Mouse (Mus musculus) embryo, embryonic 9.5 days (tissue): ENCODE data around the gene Clstn2.

Experiments
- DNase-seq: peaks from one replicate; pipeline ENCODE4 v3.0.0-alpha.2; 2017; ENCODE audit errors: extremely low spot score

The Clstn2 gene

GRCm38 (mm10) chr9:98032573-98033272, at the start of gene Clstn2:
Gene Clstn2 (minus strand): TSS chr9:98033181.
- DNase-seq = peak; percentile 84

DNA sequence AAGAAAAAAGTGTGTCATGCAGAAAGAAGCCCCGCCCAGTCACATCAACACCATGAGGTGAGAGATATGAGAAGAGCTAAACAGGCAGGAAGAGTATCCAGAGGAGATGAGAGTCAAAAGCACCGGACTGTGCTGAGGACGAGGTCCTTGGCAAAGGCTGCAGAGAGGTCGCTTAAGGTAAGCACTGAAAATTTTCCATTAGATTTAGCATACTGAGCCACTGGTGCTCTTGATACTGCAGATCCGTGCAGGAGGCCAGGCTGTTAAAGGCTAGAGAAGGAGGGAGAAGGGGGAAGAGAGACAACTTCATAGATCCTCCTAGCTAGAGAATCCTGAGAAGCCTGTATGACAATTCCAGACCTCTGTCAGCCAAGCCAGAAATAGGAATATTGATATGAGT, 34.8 kb upstream of the Clstn2 start:
- DNase-seq = no peak

DNA sequence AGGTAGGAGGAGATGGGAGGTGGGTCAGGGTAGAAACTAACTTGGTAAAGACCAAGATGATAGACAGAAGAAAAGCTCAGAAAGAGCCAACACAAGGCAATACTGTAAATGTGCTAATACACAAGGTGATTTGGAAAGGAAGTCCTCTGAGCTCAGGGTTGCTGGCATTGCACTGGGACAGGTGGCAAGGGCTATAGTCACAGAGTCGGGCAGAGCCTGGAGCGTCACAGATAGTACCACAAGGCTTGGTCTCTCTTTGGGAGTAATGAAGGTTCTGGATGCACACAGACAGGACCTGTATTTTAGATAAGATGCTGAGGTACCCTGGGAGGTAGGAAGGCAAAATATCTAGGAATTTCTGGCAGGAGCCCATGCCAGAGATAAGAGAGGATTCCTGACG, 28.7 kb upstream of the Clstn2 start:
- no peak for DNase-seq

DNA sequence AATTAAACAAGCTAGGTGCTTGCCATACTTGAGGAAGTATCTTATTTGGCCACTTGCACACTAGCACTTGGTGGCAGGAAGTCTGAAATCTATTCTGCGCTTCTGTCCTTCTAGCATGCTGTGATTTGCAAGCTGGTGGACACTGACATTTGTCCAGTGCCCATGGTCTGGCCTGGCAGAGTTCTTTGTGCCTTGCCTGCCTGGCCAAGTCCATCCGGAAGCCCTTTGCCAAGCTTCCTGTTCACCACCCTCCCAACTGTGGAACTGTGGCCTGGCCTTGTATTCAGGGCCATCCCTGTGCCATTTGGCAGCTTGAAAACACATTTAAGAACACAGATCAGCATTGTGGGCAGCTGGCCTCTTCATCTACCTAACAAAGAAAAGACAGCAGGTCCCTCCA, 24.3 kb upstream of the Clstn2 start:
- no peak for DNase-seq

DNA sequence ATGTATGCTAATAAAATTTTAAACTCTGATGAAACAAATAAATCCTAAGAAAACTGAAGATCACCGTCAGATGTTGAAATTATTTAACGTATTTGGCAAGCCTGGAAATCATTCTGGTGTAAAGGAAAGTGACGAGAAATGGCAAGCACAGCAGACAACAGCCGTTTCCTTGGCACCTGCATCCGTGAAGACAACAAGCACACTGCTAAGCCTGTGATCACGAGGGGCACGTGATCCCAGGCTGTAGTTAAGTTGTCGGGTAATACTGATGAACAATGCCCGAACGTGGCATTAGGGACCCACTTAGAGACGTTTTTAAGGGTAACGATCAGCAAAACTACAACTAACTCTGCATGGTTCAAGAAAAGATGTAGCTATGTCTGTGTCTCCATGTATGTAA, 18.4 kb upstream of the Clstn2 start:
- DNase-seq = no peak

DNA sequence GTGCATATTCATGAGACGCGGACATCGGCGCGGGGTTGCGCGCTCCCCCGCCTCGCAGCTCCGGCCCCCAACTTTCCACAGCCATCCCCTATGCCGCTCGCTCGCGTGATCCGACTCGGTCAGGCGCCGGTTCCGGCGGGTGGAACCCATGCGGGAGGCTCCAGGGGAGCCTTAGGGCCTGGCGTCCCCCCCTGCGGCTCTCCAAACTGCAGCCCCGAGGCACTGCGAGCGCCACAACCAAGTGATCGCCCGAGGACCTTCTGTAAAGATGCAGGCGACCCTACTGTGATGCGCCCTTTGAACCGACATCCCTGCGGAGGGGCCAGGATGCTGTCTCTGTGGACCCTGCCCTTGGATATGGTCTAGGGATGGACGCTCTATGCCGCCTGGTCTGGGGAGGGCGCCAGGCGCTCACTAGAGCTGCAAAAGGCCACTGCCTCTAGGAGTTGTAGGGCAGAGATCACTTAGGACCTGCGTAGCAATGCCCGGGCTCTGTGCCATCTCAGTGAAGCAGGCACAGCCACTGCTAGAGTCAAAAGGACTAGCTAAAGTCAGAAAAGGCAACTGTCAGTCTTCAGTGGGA, 383 bp upstream of the Clstn2 start:
- no peak for DNase-seq

- peak; percentile 24 for DNase-seq
These were observed 946 bp downstream of the Clstn2 start for GRCm38 (mm10) chr9:98031898-98032572.

DNA sequence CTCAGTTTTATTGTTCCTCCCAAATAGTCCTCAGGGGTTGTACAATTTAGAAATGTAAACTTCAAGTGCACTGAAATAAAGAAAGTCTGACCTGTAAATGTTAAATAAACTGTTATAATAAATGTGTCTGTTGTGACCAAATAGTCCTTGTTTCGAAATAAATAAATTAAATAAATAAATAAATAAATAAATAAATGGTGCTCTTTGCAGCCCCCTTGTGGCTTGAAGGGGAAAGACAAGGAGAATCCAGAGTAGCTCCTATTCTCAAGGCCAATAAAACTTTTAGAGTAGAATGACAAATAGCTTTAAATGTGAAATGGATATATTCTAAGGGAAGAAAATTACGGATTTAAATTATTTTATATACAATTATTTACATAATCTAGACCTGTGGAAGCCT, 2.3 kb downstream of the Clstn2 start:
- peak; percentile 3 for DNase-seq

DNA sequence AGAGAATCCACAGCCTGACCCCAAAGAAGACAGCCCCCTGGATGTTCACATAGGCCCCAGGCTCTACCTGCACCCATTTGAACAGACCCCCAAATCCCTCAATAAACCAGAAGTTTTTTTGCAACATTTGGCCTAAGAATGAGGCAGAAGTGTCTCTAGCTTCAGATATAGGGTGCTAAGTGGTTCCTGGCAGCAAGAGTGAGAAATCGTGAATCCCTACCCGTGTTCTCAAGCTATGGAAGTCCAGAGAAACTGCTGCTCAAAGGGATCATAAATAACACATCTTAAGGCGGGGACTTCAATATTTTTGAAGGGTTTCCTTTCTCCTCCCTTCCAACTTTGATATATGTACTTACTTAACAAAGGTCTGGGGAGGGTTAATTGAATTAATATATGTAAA, 7.4 kb downstream of the Clstn2 start:
- DNase-seq = no peak

DNA sequence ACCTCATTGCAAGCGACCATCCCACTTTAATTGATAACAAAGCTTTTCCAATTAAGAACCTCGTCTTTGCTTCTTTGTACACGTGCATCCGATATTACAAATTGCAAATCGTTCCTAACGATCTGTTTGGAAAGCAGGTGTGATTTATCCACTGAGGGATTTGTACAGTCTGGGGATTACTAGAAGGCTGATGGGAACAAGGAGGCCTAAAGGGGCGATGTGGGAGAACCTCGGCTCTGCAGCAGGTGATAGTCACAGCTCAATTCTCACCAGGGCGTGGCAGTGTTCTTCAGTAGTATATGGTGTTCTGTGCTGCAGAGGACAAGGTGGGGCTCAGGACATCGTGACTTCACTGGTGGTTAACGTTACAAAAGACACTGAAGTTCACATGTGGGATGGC, 9.9 kb downstream of the Clstn2 start:
- DNase-seq = no peak

- no peak for DNase-seq
These were observed 13.1 kb downstream of the Clstn2 start for GRCm38 (mm10) chr9:98019876-98020275.

DNA sequence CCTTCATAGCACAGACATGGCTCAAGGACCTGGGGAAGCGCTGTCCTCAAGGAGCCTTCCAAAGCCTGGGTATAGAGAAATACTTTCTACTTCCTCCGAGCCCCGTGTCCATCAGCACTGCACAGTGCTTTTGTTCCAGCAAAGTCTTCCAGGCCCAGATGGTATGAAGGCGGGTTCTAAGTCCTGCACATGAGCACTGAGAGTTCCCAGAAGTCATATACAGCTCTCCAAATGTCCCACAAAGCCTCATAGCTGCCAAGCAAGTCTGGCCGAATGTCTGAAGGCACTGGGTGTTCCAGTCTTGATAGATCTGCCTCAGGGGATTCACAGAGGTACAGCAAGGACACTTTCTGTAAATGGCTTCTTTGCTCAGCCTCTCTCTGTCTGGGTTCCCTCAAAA, 14.3 kb downstream of the Clstn2 start:
- DNase-seq = no peak

- DNase-seq = no peak
These were observed 16.4 kb downstream of the Clstn2 start for GRCm38 (mm10) chr9:98016576-98016975.

DNA sequence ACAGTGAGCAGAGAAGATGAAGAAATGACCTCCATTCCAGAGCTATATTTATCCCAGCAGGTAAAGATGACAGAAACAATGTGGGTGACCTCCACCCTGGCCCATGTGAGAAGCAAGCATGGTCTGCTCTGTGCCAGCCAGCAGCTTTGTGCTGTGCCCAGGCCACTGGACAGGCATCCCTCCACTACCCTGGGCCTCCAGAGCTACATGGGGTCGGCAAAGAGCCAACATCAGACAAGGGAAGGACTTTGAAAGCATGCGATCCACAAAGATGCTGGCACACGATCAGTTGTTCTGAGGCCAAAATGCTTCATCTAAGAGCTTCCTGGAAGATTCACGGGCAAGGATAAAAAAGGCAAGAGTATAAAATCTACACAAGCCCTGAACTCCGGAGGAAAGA, 36.6 kb downstream of the Clstn2 start:
- no peak for DNase-seq

DNA sequence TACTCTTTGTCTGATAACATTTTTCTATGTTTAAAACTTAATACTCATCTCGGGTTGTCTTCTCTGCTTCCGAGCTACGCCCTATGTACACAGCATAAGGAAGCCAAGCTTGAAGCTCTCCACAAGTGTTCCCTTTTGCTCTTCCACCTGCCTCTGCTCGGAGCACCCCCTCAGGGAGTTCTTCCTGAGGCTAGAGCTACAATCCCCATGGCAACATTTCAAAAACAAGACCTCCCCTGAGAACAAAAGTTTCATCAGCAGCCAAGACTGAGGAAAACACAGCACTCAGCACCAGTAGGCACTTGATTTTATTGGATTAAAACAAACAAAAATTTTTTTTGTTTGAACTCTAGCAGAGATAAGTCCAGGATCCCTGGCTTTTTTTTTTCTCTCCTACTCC, 37.3 kb downstream of the Clstn2 start:
- no peak for DNase-seq

- no peak for DNase-seq
These were observed 40.9 kb downstream of the Clstn2 start for GRCm38 (mm10) chr9:97992131-97992530.

DNA sequence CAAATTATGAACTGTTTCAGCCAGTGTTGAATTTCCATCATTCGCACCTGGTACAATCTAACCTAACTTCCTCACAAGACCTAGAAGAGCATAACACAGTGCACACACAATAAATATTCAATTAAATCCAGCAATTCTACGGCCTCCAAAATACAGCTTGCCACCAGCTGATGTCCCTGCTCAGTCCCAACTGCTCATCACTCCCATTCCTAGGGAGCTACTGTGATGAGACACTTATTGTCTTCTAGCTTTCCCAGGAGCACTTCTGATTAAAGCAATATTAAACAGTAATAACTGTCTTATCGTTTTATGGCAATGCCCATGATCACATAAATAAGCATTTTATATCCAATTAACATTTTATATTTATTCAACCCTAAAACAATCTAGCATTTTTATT, 55.6 kb downstream of the Clstn2 start:
- DNase-seq = no peak

DNA sequence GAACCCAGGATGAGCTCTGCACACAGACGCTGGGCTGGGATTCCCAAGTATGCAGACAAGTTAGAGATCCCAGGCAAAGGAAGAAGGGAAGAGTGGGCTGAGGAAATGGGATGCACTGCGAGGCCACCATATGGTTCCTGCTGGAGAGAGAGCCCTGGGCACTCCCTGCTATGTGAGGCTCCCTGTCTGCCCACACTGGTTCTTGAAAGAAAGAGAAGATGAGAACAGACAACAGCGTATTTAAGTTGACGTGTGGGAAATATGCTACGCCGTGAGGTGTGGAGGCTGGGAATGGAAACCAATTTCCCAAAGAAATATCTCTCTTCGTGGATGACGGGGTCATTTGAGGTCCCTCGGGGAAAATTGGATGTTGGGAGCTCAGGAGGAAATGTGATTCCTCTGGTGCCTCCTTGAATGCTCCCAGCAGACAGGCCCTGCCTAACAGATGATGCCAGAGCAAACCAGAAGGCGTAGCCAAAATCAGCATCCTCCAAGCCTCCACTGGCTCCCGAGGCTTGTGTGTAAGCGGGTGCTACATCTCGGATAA, 58.1 kb downstream of the Clstn2 start:
- DNase-seq = no peak

DNA sequence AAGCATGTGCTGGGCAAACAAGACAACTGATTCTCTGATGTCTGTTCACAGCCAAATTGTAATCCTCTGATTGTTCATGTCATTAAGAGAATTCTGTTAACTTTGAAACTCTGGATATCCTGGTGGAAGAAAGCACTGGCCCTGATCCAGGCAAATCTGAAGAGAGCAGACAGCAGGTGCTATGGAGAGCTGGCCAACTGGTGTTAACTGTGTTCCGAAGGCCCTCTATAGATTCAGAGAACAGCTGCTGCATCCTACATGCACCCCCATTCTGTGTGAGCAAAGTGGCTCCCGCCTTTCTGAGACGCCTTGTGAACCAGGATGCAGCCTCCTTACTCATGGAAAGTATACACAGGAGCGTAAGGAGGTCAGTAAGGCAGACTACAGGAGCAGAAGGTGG, 66.3 kb downstream of the Clstn2 start:
- DNase-seq = no peak

GRCm38 (mm10) chr9:97957508-97957907, 75.5 kb downstream of the Clstn2 start:
- no peak for DNase-seq

DNA sequence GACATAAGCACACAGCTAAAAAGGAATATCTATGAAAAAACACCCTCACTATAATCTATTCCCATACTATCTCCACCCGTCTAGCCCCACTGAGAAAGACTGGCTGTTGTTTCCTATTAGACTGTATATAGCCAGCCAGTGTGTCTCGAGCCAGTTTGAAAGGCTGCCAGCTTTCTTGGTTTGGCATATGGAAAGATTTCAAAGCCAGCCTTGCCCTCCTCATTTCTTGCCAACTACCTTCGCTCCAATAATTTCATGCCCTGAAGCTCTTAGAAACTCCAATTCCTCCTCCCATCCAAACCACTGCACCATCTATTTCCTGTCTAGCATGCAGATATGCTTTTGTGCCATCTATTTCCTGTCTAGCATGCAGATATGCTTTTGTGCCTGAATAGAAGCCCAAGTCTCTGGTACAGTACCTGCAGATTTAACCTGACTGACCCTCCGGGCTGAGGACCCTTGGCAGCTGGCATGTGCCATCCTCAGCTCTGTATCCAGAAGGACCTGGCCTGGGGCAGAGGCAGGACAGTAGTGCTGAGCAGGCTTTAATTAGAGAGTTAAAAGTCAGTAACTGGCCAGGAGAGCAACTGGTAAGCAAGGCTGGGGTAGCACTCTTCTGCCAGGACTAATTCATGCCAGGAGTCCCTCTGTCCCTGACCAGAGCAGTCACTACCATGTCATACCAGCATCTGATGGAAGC, 76.4 kb downstream of the Clstn2 start:
- DNase-seq = no peak

GRCm38 (mm10) chr9:97953746-97954359, 79.1 kb downstream of the Clstn2 start:
- no peak for DNase-seq
